Mouse (Mus musculus) lung, postnatal 10 days (tissue): ENCODE results near the gene Hscb.

Source experiments
- DNase-seq: peaks from one replicate; pipeline ENCODE4 v3.0.0; 2021

Hscb gene

GRCm38 (mm10) chr5:110827576-110827975 lies 12.0 kb downstream of the Hscb start:
- DNase-seq = no peak

- no peak for DNase-seq
Measured at GRCm38 (mm10) chr5:110826781-110827495, 12.6 kb downstream of the Hscb start.

- DNase-seq = no peak
Measured at GRCm38 (mm10) chr5:110824421-110824820, 15.2 kb downstream of the Hscb start.

- DNase-seq = peak; percentile 100
Measured at GRCm38 (mm10) chr5:110809667-110810325, 29.8 kb downstream of the Hscb start, which contains the start of gene Ulk1. Gene Ulk1, minus strand, starts transcription at chr5:110810097.

- peak; percentile 45 for DNase-seq
Measured at GRCm38 (mm10) chr5:110808821-110809666, 30.5 kb downstream of the Hscb start.

- peak; percentile 95 for DNase-seq
Measured at GRCm38 (mm10) chr5:110808061-110808631, 31.4 kb downstream of the Hscb start.

GRCm38 (mm10) chr5:110807453-110807852 lies 32.1 kb downstream of the Hscb start:
- DNase-seq = no peak

- DNase-seq = no peak
Measured at GRCm38 (mm10) chr5:110806676-110807075, 32.9 kb downstream of the Hscb start.

- DNase-seq = no peak
Measured at GRCm38 (mm10) chr5:110806154-110806553, 33.4 kb downstream of the Hscb start.

GRCm38 (mm10) chr5:110804012-110804743 lies 35.4 kb downstream of the Hscb start:
- DNase-seq = no peak

- DNase-seq = no peak
Measured at GRCm38 (mm10) chr5:110802809-110803208, 36.8 kb downstream of the Hscb start.

GRCm38 (mm10) chr5:110802186-110802585 lies 37.4 kb downstream of the Hscb start:
- DNase-seq = no peak

- no peak for DNase-seq
Measured at GRCm38 (mm10) chr5:110801036-110801624, 38.4 kb downstream of the Hscb start.

- DNase-seq = peak; percentile 35
Measured at GRCm38 (mm10) chr5:110797696-110798095, 41.9 kb downstream of the Hscb start.

GRCm38 (mm10) chr5:110794363-110794762 lies 45.2 kb downstream of the Hscb start:
- no peak for DNase-seq

- DNase-seq = peak; percentile 65
Measured at GRCm38 (mm10) chr5:110788684-110789083, 50.9 kb downstream of the Hscb start.

GRCm38 (mm10) chr5:110786081-110786835 lies 53.3 kb downstream of the Hscb start:
- DNase-seq = no peak

- DNase-seq = no peak
Measured at GRCm38 (mm10) chr5:110783150-110783549, 56.4 kb downstream of the Hscb start.

- no peak for DNase-seq
Measured at GRCm38 (mm10) chr5:110781529-110782238, 57.9 kb downstream of the Hscb start.

- peak; percentile 25 for DNase-seq
Measured at GRCm38 (mm10) chr5:110780761-110781528, 58.6 kb downstream of the Hscb start.
